ENCODE assay signal across 30 mouse cellular contexts in the genomic region with DNA sequence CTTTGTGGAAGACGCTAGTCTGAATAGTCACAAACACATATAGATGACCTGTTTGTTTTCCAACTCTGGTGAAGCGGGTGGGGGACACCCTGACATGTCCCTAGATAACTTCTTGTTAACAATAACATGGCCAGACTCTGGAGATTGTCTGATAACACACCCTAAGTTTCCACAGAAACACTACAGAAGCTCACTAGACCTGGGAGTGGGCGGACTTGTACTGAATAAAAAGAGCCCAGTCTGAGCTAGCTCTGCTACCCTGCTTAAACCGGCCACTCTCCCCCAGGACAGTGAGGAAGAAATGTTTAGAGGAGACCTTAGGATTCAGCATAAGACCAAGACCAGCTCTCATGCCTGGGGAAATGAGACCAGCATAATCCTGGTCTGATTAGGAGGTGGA. TPM values are rescaled to one million over a fixed set of nuclear protein-coding genes. Genes with fewer than 3 reads are reported as not detected.
DNase-seq lines count a peak whose midpoint lies in the region; ATAC-seq lines count a peak whose summit lies in the region.
"Had no signal": no experiment of that assay in that cellular context is flagged by ENCODE, and none has a peak within 500 bp of the region (broad histone marks: within the 10 kb centered on the region; RNA-seq: fewer than 3 reads in every experiment).

No protein-coding gene starts in this region.

- no peaks in the 10 kb centered on the region for H3K9me3 ChIP-seq in heart, embryonic 14.5 days (ENCODE audit: control insufficient read depth, low read length)
- H3K9me3 ChIP-seq in neural tube, embryonic 15.5 days (replicated peaks): no peaks in the 10 kb centered on the region
- H3K9me3 ChIP-seq: embryonic facial prominence, embryonic 12.5 days; G1E; heart, embryonic 15.5 days; liver, embryonic 12.5 days; megakaryocyte, embryonic 14.5 days; neural tube, embryonic 13.5 days had no signal

- H3K4me1 ChIP-seq in heart, embryonic 14.5 days (ENCODE audit: control insufficient read depth in 2 of 2, insufficient read depth in 2 of 2, low read length in 2 of 2): 0 out of 4 replicates have a peak, but pooled peaks cover 0 to 4% of the 10 kb centered on the region in 2 experiments
- no peaks in the 10 kb centered on the region for H3K4me1 ChIP-seq in neural tube, embryonic 15.5 days
- H3K4me1 ChIP-seq: embryonic facial prominence, embryonic 12.5 days; heart, embryonic 15.5 days; neural tube, embryonic 13.5 days had no signal

- WGBS in heart, embryonic 14.5 days: 59% methylated on average over 4 of the region's 4 CpGs
- 83% methylated on average over 4 of the region's 4 CpGs for whole genome bisulfite sequencing in neural tube, embryonic 15.5 days

- intact Hi-C loops in gastrocnemius, postnatal 14 days (cut with DNase I; ENCODE audit: low total_unique reads): no loop called here

- H3K9ac ChIP-seq in heart, embryonic 14.5 days (ENCODE audit: low read length): no peak overlapping the region
- H3K9ac ChIP-seq in neural tube, embryonic 15.5 days (replicated peaks): no peak overlapping the region
- H3K9ac ChIP-seq: embryonic facial prominence, embryonic 12.5 days; heart, embryonic 15.5 days; hindbrain, embryonic 14.5 days; liver, embryonic 12.5 days; neural tube, embryonic 13.5 days had no signal

- H3K4me3 ChIP-seq in heart, embryonic 14.5 days (ENCODE audit: control insufficient read depth in 1 of 2, insufficient read depth in 1 of 2, low read depth in 1 of 2, low read length in 2 of 2): no peak overlapping the region
- H3K4me3 ChIP-seq in neural tube, embryonic 15.5 days (replicated peaks): no peak overlapping the region
- H3K4me3 ChIP-seq: embryonic facial prominence, embryonic 12.5 days; heart, embryonic 15.5 days; layer of hippocampus, adult 2 months; liver, embryonic 12.5 days; megakaryocyte, embryonic 14.5 days; neural tube, embryonic 13.5 days had no signal

- no peak overlapping the region for H3K4me2 ChIP-seq in heart, embryonic 14.5 days (ENCODE audit: low read length)
- H3K4me2 ChIP-seq in neural tube, embryonic 15.5 days: no peak overlapping the region
- H3K4me2 ChIP-seq: embryonic facial prominence, embryonic 12.5 days; heart, embryonic 15.5 days; hindbrain, embryonic 14.5 days; liver, embryonic 12.5 days; neural tube, embryonic 13.5 days had no signal

- no peak overlapping the region for H3K27ac ChIP-seq in heart, embryonic 14.5 days (replicated peaks in 1 of 2; ENCODE audit: control insufficient read depth in 1 of 2, insufficient read depth in 1 of 2, low read depth in 2 of 2, low read length in 2 of 2)
- no peak overlapping the region for H3K27ac ChIP-seq in neural tube, embryonic 15.5 days (replicated peaks)
- H3K27ac ChIP-seq: embryonic facial prominence, embryonic 12.5 days; heart, embryonic 15.5 days; hindbrain, embryonic 14.5 days; layer of hippocampus, adult 2 months; liver, embryonic 12.5 days; neural tube, embryonic 13.5 days had no signal

- no peak for DNase-seq in heart, adult 8-10 months (ENCODE audit: low spot score)
- peak; percentile 34 for DNase-seq in lung, postnatal 36 days
- no peak for DNase-seq in lung, postnatal 10 days
- no peak for DNase-seq in gastrocnemius, postnatal 14 days
- DNase-seq: adrenal gland, postnatal 10 days; cerebellum, adult 9-10 months; heart, postnatal 4 days; kidney, adult 9 months; kidney, postnatal 25 days; midbrain, embryonic 14.5 days; thymus, postnatal 14 days had no signal

- H3K36me3 ChIP-seq in heart, embryonic 14.5 days (ENCODE audit: control insufficient read depth, insufficient read depth, low read length): peaks cover 29% of the 10 kb centered on the region
- H3K36me3 ChIP-seq in neural tube, embryonic 15.5 days: 0 out of 2 replicates have a peak, but pooled peaks cover 9% of the 10 kb centered on the region

- no peaks in the 10 kb centered on the region for H3K27me3 ChIP-seq in heart, embryonic 14.5 days (ENCODE audit: control insufficient read depth, insufficient read depth, low read length)
- no peaks in the 10 kb centered on the region for H3K27me3 ChIP-seq in neural tube, embryonic 15.5 days (replicated peaks)
- H3K27me3 ChIP-seq: embryonic facial prominence, embryonic 12.5 days; heart, embryonic 15.5 days; neural tube, embryonic 13.5 days; Patski had no signal

- ATAC-seq in heart, embryonic 14.5 days (ENCODE audit: insufficient number of reproducible peaks, insufficient read depth, low FRiP score, low read depth): peak; percentile 35; the same call in 1 of the 2 replicates
- 0 out of 2 replicates have a peak, but pooled peaks have one; percentile 4 for ATAC-seq in common myeloid progenitor, adult 5-6 weeks (replicated peaks; ENCODE audit: low read depth, poor library complexity, severe bottlenecking)
- ATAC-seq in neural tube, embryonic 15.5 days (ENCODE audit: low FRiP score): 0 out of 2 replicates have a peak, but pooled peaks have one; percentile 41
- no peak for ATAC-seq in activated CD4-positive, CD25-positive, alpha-beta regulatory T cell, adult 4 months
- ATAC-seq: liver, embryonic 12.5 days; Patski had no signal

RNA-seq across cellular contexts. Expression of gene Scgb3a1, which starts 2.1 kb away (rescaled TPM):
- 0.78 and 1.1 TPM in 2 replicates for polyA plus RNA-seq in heart, embryonic 14.5 days (2014; fragmentation: Nextera tagmentation; extraction: Ambion mirVana)
- total RNA-seq in heart, adult 8-10 months (2022): 1 to 10 TPM in 2 of 4 experiments, under 1 TPM in 1, not detected in 1; 0.72 to 2.7 (median 1.4) TPM
- not detected in 2 replicates for total RNA-seq in common myeloid progenitor, adult 5-6 weeks (2017)
- polyA plus RNA-seq in neural tube, embryonic 15.5 days (2015; fragmentation: Nextera tagmentation; extraction: Ambion mirVana): not detected in 2 replicates
- total RNA-seq in gastrocnemius, postnatal 14 days (2021): not detected
- polyA plus RNA-seq in activated CD4-positive, CD25-positive, alpha-beta regulatory T cell, adult 4 months (2017; shearing (Covaris generic)): under 1 TPM in 1 of 2 experiments, not detected in 1; 0.97 TPM
- total RNA-seq: adrenal gland, postnatal 10 days; G1E; gastrocnemius, adult 8-10 months; heart, postnatal 4 days; layer of hippocampus, adult 2 months had no signal
- polyA plus RNA-seq: cortical plate, adult 2 months; embryonic facial prominence, embryonic 12.5 days; forebrain, embryonic 11.5 days; G1E; hindbrain, embryonic 14.5 days; intestine, embryonic 14.5 days; limb, embryonic 11.5 days; liver, embryonic 12.5 days; midbrain, embryonic 14.5 days; neural tube, embryonic 13.5 days; Patski; stomach, embryonic 14.5 days had no signal

RNA-seq across cellular contexts. Expression of gene Cnot6, which starts 47.1 kb away (rescaled TPM):
- polyA plus RNA-seq in heart, embryonic 14.5 days (2014; fragmentation: Nextera tagmentation; extraction: Ambion mirVana): 38.7 and 42.4 TPM in 2 replicates
- total RNA-seq in heart, adult 8-10 months (2022): 10 to 100 TPM; 18.1 to 21.6 (median 20.2) TPM
- total RNA-seq in common myeloid progenitor, adult 5-6 weeks (2017): 96.7 and 119 TPM in 2 replicates
- 31.2 and 34.6 TPM in 2 replicates for polyA plus RNA-seq in neural tube, embryonic 15.5 days (2015; fragmentation: Nextera tagmentation; extraction: Ambion mirVana)
- total RNA-seq in gastrocnemius, postnatal 14 days (2021): 10 to 100 TPM; 19.6 to 21.1 TPM
- polyA plus RNA-seq in activated CD4-positive, CD25-positive, alpha-beta regulatory T cell, adult 4 months (2017; shearing (Covaris generic)): 10 to 100 TPM; 25.8 to 30.9 TPM

RNA-seq across cellular contexts. Expression of gene Flt4, which starts 56.4 kb away (rescaled TPM):
- polyA plus RNA-seq in heart, embryonic 14.5 days (2014; fragmentation: Nextera tagmentation; extraction: Ambion mirVana): 9.3 and 10.0 TPM in 2 replicates
- 10 to 100 TPM; 11.8 to 12.4 (median 12.2) TPM for total RNA-seq in heart, adult 8-10 months (2022)
- total RNA-seq in common myeloid progenitor, adult 5-6 weeks (2017): 0.09 TPM in 1 of 2 replicates, not detected in the other
- 1.7 and 2.1 TPM in 2 replicates for polyA plus RNA-seq in neural tube, embryonic 15.5 days (2015; fragmentation: Nextera tagmentation; extraction: Ambion mirVana)
- 1 to 10 TPM; 4.0 to 4.3 TPM for total RNA-seq in gastrocnemius, postnatal 14 days (2021)
- not detected for polyA plus RNA-seq in activated CD4-positive, CD25-positive, alpha-beta regulatory T cell, adult 4 months (2017; shearing (Covaris generic))
